Mouse (Mus musculus) G1E (cell line): ENCODE measurements around the gene Mreg.

Experiments
- CTCF ChIP-seq: IDR thresholded peaks from 2 replicates; pipeline ENCODE4 v1.5.1; 2012; ENCODE audit warnings: low read depth, low read length, inconsistent platforms, mixed read lengths
- GATA2 ChIP-seq: IDR thresholded peaks from 2 replicates; pipeline ENCODE4 v1.6.1; 2012; ENCODE audit warnings: low read depth, low read length, inconsistent platforms, borderline replicate concordance

DNA sequence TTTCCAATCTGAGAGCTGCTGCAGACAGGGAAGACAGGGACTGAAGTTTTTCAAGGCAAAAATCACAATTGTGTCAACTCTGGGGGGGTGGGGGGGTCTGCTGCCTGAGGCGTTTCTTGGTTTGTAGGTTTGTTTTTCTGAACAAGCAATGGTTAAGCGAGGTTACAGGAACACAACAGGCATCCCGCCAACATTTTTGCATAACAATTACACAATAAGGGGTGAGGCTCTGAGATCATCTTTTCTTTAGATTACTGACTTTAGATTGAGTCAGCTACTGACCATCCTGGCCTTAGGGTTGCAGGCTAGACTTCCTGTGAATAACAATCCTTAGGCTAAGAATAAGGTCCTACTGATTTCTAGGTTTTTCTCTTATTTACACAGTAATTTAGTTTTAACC is 16.9 kb upstream of the Mreg start:
- TF ChIP-seq CTCF, result no peak
- TF ChIP-seq GATA2, result no peak
